Mouse (Mus musculus) adrenal gland, postnatal 4 days (tissue): ENCODE data around the gene Gm20671. TPM values are rescaled to one million over a fixed set of nuclear protein-coding genes. Genes with fewer than 3 reads are reported as not detected.
"Not testable (repeated sequence)": the region's sequence is repeated elsewhere in the genome, so short reads cannot be mapped to it uniquely, and the experiment has no call there.

ENCODE experiments used
- DNase-seq, 2 experiments: peaks; one replicate each; pipeline ENCODE4 v3.0.0; 2021 to 2022; ENCODE audit warnings: low spot score in 2 of 2, mixed read lengths in 2 of 2
- total RNA-seq, 2 experiments: library from RNA; stranded (reverse); gene quantifications; 2 replicates each; pipeline ENCODE4 v1.2.3; 2021

The Gm20671 gene
- total RNA-seq, 2 experiments from 2014 or later, result not detected

- DNase-seq, result no peak
These were observed 86.8 kb downstream of the Gm20671 start for GRCm38 (mm10) chr5:32740138-32740537.

GRCm38 (mm10) chr5:32736770-32737169, 90.1 kb downstream of the Gm20671 start:
- not testable (repeated sequence) for DNase-seq

- no peak for DNase-seq
These were observed 91.1 kb downstream of the Gm20671 start for GRCm38 (mm10) chr5:32735779-32736178.

GRCm38 (mm10) chr5:32733892-32734291, 93.0 kb downstream of the Gm20671 start:
- not testable (repeated sequence) for DNase-seq

DNA sequence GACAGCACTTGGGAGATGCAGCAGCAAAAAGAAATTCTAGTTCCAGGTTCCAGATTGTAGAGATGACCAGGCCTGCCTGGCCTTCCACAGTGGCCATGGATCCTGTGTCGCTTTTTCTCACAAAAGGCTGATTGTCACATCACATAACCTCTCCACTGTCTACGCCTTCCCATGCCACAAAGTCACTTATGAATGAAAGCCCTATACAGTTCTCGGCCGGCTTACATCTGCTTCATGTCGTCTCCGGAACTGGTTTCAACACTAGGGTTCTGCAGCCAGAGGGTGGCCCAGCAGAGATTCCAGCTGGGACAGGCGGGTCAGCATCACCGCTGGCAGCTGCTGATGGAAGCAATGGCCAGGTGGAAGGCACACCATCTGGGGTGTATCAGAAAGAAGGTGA, 98.1 kb downstream of the Gm20671 start:
- DNase-seq, result no peak

DNA sequence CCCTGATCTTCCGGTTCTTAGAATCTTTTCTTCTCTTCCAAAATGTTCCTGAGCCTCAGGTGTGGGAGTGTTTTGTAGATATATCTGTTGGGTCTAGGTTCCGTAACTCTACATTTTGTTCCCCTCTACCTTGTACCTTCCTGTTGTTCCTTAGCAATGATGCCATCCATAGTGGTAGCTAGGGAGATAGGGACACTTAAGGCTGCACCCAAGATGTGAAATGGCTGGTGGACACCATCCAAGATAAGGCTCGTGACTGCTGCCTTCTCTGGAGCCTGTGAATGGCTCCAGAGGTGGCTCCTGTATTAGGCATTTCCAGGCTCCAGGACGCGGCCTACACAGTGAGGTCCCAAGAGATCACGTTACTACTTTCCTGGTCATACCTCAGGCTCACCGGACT, 98.6 kb downstream of the Gm20671 start:
- no peak for DNase-seq

DNA sequence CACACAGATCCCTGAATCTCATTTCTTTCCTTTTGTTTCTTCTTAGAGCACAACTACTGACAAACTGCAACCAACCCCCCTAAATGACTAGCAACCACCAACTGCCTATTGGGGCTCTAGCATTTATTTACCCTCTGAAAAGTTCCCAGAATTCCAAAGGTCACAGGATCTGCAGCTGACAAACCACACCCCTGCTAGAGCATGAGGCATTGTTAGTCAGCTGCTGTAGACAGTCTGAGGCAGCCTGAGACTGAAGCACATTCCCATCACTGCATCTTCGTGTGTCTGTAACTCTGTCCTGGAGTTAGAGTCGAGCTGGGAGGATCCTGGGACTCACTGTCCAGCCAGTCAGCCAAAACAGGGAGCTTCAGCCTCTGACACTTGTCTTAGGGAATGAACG, 101.5 kb downstream of the Gm20671 start:
- DNase-seq, result not testable (repeated sequence)

DNA sequence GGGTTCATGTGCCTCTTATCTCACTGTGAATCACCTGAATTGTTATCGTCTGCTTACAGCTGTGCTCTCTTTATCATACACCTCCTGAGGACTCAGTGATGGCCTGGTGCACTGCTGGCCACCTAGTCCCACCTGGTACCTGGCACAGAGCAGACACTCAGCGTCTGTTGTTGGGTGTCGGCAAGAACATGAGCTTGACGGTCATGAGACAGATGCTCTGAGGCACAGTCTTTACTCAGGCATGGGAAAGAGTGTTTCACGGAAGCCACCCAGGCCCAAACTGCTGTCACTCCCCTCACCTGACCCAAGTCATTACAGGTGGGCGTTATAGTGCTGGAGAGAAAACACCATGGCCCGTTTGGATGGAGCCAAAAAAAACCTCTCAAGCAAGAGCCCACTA, 102.9 kb downstream of the Gm20671 start:
- no peak for DNase-seq

GRCm38 (mm10) chr5:32722711-32723110, 104.2 kb downstream of the Gm20671 start:
- not testable (repeated sequence) for DNase-seq

- DNase-seq, result no peak
These were observed 104.6 kb downstream of the Gm20671 start for GRCm38 (mm10) chr5:32722263-32722662.

DNA sequence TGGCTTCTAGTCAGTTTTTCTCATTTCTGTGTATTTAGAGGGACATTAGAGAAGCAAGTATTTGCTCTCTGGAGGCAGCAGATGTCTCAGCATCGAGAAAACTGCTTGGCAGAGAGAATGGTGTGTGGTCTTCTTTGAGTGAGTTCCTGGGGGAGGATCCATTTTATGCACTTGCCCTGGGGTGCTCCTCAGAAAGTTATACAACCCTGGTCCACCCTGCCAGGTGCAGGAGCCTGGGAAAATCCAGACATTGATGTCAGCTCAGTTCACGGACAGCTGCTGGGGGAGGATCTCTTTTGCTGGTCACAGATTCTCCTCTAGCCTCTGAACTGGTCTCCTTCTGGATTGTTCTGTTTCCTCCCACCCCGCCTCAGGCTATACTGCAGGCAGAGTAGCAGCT, 105.6 kb downstream of the Gm20671 start:
- DNase-seq, result no peak

- DNase-seq, result no peak
These were observed 106.5 kb downstream of the Gm20671 start for GRCm38 (mm10) chr5:32720416-32720815.

GRCm38 (mm10) chr5:32718916-32719315, 108.0 kb downstream of the Gm20671 start:
- no peak for DNase-seq

GRCm38 (mm10) chr5:32717726-32718125, 109.2 kb downstream of the Gm20671 start:
- DNase-seq, result no peak

DNA sequence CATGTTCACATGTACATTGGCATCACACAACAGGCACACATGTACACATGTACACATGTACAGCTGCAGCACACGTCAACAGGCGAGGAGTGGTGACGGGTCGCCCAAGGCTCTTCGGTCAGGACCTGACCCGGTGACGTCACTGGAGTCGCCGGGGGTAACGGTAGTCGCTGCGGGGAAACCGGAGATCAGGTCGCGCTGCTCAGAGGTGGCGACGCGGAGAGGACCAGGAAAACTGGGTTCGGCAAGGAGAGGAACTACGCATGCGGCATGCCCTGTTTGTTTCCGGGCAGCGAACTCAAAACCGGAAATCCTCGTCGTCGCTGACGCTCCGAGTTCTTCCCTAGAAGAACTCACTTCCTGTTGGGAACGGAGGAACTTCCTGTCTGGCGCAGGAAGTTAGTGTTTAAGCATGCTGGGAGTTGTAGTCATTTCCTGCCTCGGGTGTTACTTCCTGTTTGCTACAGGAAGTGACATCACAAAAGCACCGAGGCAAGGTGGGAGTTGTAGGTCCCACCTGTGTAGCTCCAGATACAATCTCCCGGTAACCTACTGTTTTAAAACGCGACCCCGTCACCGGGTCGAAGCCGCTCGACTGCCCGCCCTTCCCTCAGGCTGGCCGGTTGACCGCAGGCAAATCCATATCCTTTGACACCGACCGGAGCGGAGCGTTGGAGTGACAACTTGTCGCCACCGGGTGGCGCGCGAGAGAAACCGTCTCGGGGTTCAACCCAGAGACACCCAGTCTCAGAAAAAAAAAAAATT, 113.0 kb downstream of the Gm20671 start:
- peak; percentile 74 to 80 for DNase-seq

DNA sequence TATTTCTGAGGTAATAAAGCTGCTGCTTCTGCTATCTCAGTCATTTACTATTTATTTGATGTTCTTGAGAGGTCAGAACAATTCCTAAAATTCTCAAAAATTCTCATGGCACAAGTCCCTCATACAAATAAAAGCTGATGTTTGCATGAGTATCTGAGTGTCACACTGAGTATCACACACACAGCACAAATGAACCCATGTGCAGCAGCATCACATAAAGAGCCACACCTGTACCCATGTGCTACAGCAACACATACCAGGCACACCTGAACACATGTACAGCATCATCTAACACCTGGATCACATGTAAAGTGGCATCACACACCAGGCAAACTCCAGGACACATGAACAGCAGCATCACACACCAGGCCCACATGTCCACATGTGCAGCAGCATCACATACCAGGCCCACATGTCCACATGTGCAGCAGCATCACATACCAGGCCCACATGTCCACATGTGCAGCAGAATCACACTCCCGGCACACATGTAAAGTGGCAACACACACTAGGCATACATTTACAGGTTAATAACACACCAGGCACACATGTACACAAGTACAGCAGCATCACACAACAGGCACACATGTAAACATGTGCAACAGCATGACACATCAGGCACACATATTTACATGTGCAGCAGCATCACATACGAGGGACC, 113.7 kb downstream of the Gm20671 start:
- no peak for DNase-seq

DNA sequence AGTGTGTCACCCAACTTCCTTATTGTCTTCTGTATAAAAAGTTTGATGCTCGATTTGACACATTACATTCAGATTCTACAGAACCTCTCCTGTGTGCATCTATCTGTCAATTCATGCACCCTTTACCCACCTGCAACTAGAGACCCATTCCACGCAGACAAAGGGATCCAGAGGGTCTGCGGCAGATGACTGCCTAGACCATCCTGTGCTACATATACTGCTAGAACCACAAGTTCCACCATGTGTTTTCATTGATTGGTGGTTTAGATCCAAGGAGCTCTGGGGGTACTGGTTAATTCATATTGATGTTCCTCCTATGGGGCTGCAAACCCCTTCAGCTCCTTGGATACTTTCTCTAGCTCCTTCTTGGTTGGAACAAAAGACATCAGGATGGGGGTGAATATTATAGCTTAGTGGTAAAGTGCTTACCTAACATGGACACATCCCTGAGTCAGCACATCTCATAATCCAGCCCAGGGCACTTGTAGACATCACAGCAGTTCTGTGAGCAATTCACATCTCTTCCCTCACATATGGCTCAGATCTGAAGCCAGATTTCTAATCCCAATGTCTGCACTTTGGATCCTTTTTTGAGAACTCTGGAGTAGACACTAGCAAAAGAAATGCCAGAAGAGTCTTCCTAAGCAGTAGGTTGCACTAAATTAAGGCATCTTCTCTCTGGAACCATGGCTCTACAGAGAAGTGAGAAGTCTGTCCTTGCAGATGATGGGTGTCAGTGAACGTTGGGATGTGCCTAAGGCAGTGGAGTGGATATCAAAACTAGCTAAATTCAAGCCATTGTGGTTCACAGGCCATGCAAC, 114.5 kb downstream of the Gm20671 start:
- no peak for DNase-seq

DNA sequence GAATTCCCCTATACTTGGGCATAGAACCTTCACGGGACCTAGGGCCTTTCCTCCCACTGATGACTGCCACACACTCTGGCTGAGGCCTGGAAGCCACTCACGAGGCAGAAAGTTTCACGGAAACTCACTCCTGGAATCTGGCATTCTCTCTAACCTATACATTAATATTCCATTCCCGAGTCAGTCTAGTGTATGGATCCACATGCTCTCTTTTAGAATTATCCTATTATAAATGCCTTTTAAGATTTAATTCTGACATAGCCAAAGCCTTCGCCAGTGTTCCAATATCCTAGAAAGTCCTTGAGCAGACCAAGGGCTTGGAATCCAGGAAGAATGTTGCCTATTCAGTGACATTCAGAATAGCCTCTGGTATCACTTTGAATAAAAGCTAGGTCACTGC, 115.4 kb downstream of the Gm20671 start:
- DNase-seq, result no peak

GRCm38 (mm10) chr5:32706226-32706780, 120.6 kb downstream of the Gm20671 start:
- DNase-seq, result no peak

DNA sequence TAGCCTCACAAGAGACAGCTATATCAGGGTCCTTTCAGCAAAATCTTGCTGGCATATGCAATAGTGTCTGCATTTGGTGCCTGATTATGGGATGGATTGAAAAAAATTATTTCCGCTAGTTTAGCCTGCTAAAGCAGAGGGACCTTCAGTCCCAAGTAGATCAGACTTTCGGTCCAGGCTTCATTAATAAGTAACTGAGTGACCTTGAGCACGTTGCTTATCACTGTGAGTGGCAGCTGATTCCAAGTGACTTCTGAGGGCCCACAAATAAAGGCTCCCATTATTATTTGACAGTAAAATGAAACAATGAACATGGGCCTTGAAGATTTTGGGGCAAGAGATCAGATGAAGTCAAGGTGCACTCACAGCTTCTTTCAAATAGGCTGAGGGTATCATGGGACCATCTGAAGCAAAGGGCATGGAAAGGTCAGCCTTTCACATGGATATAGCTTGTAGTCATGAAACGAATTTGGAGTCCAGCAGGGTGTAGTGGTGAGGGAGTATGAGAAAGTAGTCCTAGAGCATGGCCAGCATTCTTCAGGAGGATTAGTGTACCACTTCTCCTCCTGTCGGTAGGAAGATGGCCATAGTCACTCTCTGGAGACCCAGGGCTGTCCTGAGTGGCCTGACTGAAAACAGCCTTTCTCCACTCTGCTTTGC, 129.6 kb downstream of the Gm20671 start:
- no peak for DNase-seq

- no peak for DNase-seq
These were observed 133.5 kb downstream of the Gm20671 start for GRCm38 (mm10) chr5:32693411-32693810.
